Mouse (Mus musculus) left cerebral cortex, adult 18-20 months (tissue): ENCODE data around the gene Rpl32. TPM values are rescaled to one million over a fixed set of nuclear protein-coding genes. Genes with fewer than 3 reads are reported as not detected.

ENCODE experiments used
- DNase-seq, 2 experiments: peaks; one replicate each; pipeline ENCODE4 v3.0.0; 2021 to 2022; ENCODE audit warnings: low spot score in 2 of 2, mixed read lengths in 1 of 2
- microRNA-seq, 2 experiments: library from miRNA; unstranded; fragments of <30 nt; microRNA quantifications; one replicate each; pipeline ENCODE4 v1.2.0; 2021
- total RNA-seq, 2 experiments: library from RNA; stranded (reverse); gene quantifications; 2 replicates each; pipeline ENCODE4 v1.2.3; 2021

Rpl32 gene
- total RNA-seq, 2 experiments from 2014 or later = 512 to 513 TPM

GRCm38 (mm10) chr6:115770852-115771251, 37.7 kb downstream of the Rpl32 start:
- no peak for DNase-seq

GRCm38 (mm10) chr6:115770059-115770670, 38.4 kb downstream of the Rpl32 start:
- DNase-seq = no peak

- DNase-seq = no peak
These were observed 40.3 kb downstream of the Rpl32 start for GRCm38 (mm10) chr6:115768207-115768606.

- DNase-seq = no peak
These were observed 41.2 kb downstream of the Rpl32 start for GRCm38 (mm10) chr6:115767357-115767756.

GRCm38 (mm10) chr6:115764179-115764578, 44.4 kb downstream of the Rpl32 start:
- DNase-seq = no peak

- DNase-seq = peak in 1 of 2 experiments; percentile 17
These were observed 46.4 kb downstream of the Rpl32 start, which contains the start of gene Tmem40 for GRCm38 (mm10) chr6:115761995-115762756. TSS of gene Tmem40 (minus strand) at chr6:115762410.

GRCm38 (mm10) chr6:115760982-115761381, 47.6 kb downstream of the Rpl32 start:
- no peak for DNase-seq

- DNase-seq = no peak
These were observed 48.4 kb downstream of the Rpl32 start for GRCm38 (mm10) chr6:115760137-115760536.

GRCm38 (mm10) chr6:115759461-115759860, 49.1 kb downstream of the Rpl32 start:
- DNase-seq = no peak

GRCm38 (mm10) chr6:115758981-115759435, 49.5 kb downstream of the Rpl32 start:
- no peak for DNase-seq

- DNase-seq = no peak
These were observed 53.0 kb downstream of the Rpl32 start for GRCm38 (mm10) chr6:115755536-115755935.

Small RNA genes within 50 kb of the gene (microRNA-seq; reads per million reads assigned to microRNA genes)
- 0 reads per million in 2 experiments for gene Mir7660

Other genes starting within 250 kb of the Rpl32 start
- gene Mkrn2os, start 216.2 kb downstream of the Rpl32 start, total RNA-seq = not detected
- gene Mkrn2, start 206.8 kb downstream of the Rpl32 start, total RNA-seq = 10 to 100 TPM; 35.7 to 38.3 TPM
- 10 to 100 TPM; 79.3 to 88.2 TPM for gene Raf1, start 132.1 kb downstream of the Rpl32 start, total RNA-seq
- gene Tmem40, start 46.3 kb downstream of the Rpl32 start, total RNA-seq = 1 to 10 TPM in 1 of 2 experiments, under 1 TPM in 1; 0.56 to 4.8 TPM
- 1 to 10 TPM; 2.0 to 2.4 TPM for gene Cand2, start 34.2 kb downstream of the Rpl32 start, total RNA-seq
- 1 to 10 TPM; 4.9 to 5.5 TPM for gene Efcab12, start 29.7 kb upstream of the Rpl32 start, total RNA-seq
- 1 to 10 TPM; 9.5 to 9.9 TPM for gene Mbd4, start 44.6 kb upstream of the Rpl32 start, total RNA-seq
- gene Ift122, start 44.7 kb upstream of the Rpl32 start, total RNA-seq = 10 to 100 TPM; 28.7 to 30.3 TPM
- gene Rho, start 123.0 kb upstream of the Rpl32 start, total RNA-seq = under 1 TPM; 0.63 to 0.70 TPM
- not detected for gene H1foo, start 136.2 kb upstream of the Rpl32 start, total RNA-seq
- 100 to 1,000 TPM; 103 to 123 TPM for gene Plxnd1, start 186.3 kb upstream of the Rpl32 start, total RNA-seq